In genomic region chr2:25432326-25433098, GRCm38 (mm10) we compare ENCODE assay signal across 19 mouse cellular contexts. TPM values are rescaled to one million over a fixed set of nuclear protein-coding genes. Genes with fewer than 3 reads are reported as not detected.
"Had no signal": no experiment of that assay in that cellular context is flagged by ENCODE, and none has a peak within 500 bp of the region (broad histone marks: within the 10 kb centered on the region; RNA-seq: fewer than 3 reads in every experiment).

No protein-coding gene starts in this region.

- H3K4me2 ChIP-seq: limb, embryonic 13.5 days; liver, embryonic 11.5 days; lung, embryonic 14.5 days; neural tube, embryonic 12.5 days had no signal

- H3K27ac ChIP-seq: kidney, postnatal 0 days; limb, embryonic 13.5 days; midbrain, embryonic 10.5 days; neural tube, embryonic 12.5 days had no signal

- DNase-seq: kidney, postnatal 36 days; layer of hippocampus, adult 9-11 months; layer of hippocampus, postnatal 36 days; left cerebral cortex, postnatal 4 days; lung, embryonic 14.5 days; lung, postnatal 10 days; lung, postnatal 4 days; midbrain, embryonic 14.5 days; retina, postnatal 1 day; right cerebral cortex, postnatal 4 days; spleen, adult 18-20 months; thymus, adult 18-20 months; thymus, postnatal 14 days had no signal

- H3K4me3 ChIP-seq: limb, embryonic 13.5 days; midbrain, embryonic 10.5 days; neural tube, embryonic 12.5 days had no signal

- H3K9ac ChIP-seq: limb, embryonic 13.5 days; lung, embryonic 14.5 days; neural tube, embryonic 12.5 days had no signal

- H3K9me3 ChIP-seq: limb, embryonic 13.5 days; midbrain, embryonic 10.5 days; neural tube, embryonic 12.5 days had no signal

RNA-seq across cellular contexts. Expression of gene Fut7, which starts 9.4 kb away (rescaled TPM):
- polyA plus RNA-seq: kidney, postnatal 0 days; liver, embryonic 11.5 days; lung, embryonic 14.5 days; midbrain, embryonic 10.5 days had no signal

RNA-seq across cellular contexts. Expression of gene Clic3, which starts 24.1 kb away (rescaled TPM):
- total RNA-seq: neutrophil, adult 5-6 weeks had no signal
- polyA plus RNA-seq: liver, embryonic 11.5 days had no signal

RNA-seq across cellular contexts. Expression of gene Npdc1, which starts 33.4 kb away (rescaled TPM):
- total RNA-seq: neutrophil, adult 5-6 weeks had no signal
